Mouse (Mus musculus) layer of hippocampus, adult 9-10 months (tissue): Measurements from ENCODE around the gene Olfr44.

Experiments
- DNase-seq: peaks from one replicate; pipeline ENCODE4 v3.0.0; 2022; ENCODE audit warnings: low spot score

Gene Olfr44

DNA sequence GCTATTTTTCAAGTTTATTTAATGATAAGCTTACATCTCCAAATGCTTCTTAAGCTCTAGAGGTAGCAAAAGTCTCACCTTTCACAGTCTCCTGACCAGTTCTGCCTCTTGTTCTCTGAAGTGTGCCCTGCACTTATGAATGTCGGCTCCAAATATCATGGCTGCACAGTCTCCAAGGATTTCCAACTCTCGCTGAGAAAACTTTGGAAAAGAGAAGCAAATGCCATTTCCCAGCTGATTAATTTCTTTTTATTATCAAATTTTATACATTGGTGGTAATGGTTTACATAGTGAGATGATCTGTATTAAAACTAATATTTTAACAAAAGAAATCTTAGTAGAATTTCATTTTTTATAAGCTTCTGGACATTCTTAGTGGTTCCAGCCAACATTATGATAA, at the start of gene Olfr44:
Gene Olfr44 (minus strand): TSS at position 101 of the 400 bp plus-strand sequence.
- no peak for DNase-seq

- DNase-seq = no peak
Measured at GRCm38 (mm10) chr9:39523616-39524285, 30.0 kb upstream of the Olfr44 start.

- DNase-seq = no peak
Measured at GRCm38 (mm10) chr9:39518595-39518994, 24.8 kb upstream of the Olfr44 start.

DNA sequence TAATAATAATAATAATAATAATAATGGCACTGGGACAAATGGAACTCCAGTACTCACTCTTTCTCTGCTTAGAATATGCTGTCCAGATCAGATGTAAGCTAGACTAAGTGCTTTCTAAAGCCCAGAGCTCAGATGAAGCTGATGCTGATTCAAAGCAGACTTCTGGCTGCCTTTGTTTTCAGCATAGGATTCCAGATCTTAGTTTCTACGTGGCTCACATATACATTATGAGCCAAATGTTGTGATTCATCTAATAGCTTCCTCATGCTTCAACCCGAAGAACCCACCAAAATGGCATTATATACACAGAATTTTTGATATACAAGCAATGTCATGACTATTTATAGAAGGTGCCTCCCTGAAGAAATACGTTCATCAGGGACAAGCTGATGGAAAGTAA, 21.7 kb upstream of the Olfr44 start, which contains the start of gene Olfr957:
Gene Olfr957 (minus strand): TSS at position 279 of the 400 bp plus-strand sequence.
- no peak for DNase-seq

GRCm38 (mm10) chr9:39509412-39509811, 15.6 kb upstream of the Olfr44 start:
- no peak for DNase-seq

DNA sequence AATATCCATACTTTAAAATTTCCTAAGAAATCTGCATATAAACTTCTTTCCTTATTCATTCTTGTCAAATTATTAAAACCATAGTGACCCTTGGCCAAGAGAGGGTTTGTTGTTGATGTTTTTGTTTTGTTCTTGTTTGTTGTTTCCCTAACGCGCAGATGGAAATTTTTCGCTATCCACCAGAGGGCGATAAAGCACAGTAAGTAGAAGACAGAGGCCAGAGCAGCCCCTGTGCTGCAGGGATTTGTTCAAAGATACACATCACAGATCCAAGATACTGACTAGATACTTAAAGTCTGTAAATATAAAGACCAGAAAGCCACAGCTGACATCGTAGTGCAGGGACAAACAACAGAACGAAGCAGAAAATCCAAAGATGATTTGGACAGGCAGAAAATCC, 15.2 kb upstream of the Olfr44 start:
- peak; percentile 58 for DNase-seq

DNA sequence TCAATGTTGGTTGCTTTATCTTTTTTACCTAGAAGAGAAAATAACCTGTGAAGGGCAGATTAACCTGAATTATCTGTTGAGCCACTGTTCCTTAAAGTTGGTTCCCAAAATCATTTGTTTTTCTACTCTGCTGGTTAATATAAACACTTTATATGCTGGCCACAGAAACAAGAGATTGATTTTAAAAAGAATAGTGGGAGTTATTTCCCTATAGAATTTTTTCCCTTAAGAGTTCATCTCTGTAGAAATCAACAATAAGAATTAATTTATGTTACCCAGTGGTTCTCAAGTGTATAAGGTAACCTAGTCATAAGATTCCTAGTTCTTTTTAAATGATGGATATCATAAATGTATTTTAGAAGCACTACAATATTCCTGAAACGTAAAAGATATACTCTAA, 22.0 kb downstream of the Olfr44 start, which contains the start of gene Olfr955:
Gene Olfr955 (minus strand): TSS at position 101 of the 400 bp plus-strand sequence.
- DNase-seq = no peak

GRCm38 (mm10) chr9:39456401-39456800, 37.4 kb downstream of the Olfr44 start, which contains the start of gene Olfr954:
Gene Olfr954 (plus strand): TSS chr9:39456701.
- no peak for DNase-seq
